Mouse (Mus musculus): ENCODE data around the gene C2cd2. TPM values are rescaled to one million over a fixed set of nuclear protein-coding genes. Genes with fewer than 3 reads are reported as not detected.
A peak's percentile ranks its signal among the peaks of the same experiment; 100 is the strongest.
"Not testable (repeated sequence)": the region's sequence is repeated elsewhere in the genome, so short reads cannot be mapped to it uniquely, and the experiment has no call there.

Gene C2cd2
- polyA plus RNA-seq (2012; rRNA removed), result 10.0 and 10.4 TPM in 2 replicates

GRCm38 (mm10) chr16:97962151-97962948, at the start of gene C2cd2, which contains the start of gene Zbtb21:
Gene C2cd2, minus strand, starts transcription at chr16:97962598.
Gene Zbtb21, minus strand, starts transcription at chr16:97962622.
- H3K27ac ChIP-seq (ENCODE audit: insufficient read depth, low read length), result peak within 1 kb of the TSS; percentile 99
- H3K4me3 ChIP-seq (ENCODE audit: insufficient read depth, low read length), result peak within 1 kb of the TSS; percentile 68
- peak; percentile 88 for TF ChIP-seq POLR2A (IDR thresholded peaks at IDR 0.05; ENCODE audit: extremely low read depth, insufficient read depth, low read length)
- TF ChIP-seq CTCF (IDR thresholded peaks at IDR 0.05; ENCODE audit: extremely low read depth, insufficient read depth, low read length), result no peak
- H3K4me1 ChIP-seq (ENCODE audit: control insufficient read depth, insufficient read depth, low read length), result no peaks in the 10 kb centered on the region

GRCm38 (mm10) chr16:97997383-97997731, 35.0 kb upstream of the C2cd2 start:
- not testable (repeated sequence) for H3K4me1 ChIP-seq (ENCODE audit: control insufficient read depth, insufficient read depth, low read length); H3K27ac ChIP-seq (ENCODE audit: insufficient read depth, low read length)
- peak overlapping the region; percentile 63 for H3K4me3 ChIP-seq (ENCODE audit: insufficient read depth, low read length)

- TF ChIP-seq CTCF (IDR thresholded peaks at IDR 0.05; ENCODE audit: extremely low read depth, insufficient read depth, low read length), result no peak
- peak; percentile 49 for TF ChIP-seq POLR2A (IDR thresholded peaks at IDR 0.05; ENCODE audit: extremely low read depth, insufficient read depth, low read length)
- H3K4me1 ChIP-seq (ENCODE audit: control insufficient read depth, insufficient read depth, low read length), result no peaks in the 10 kb centered on the region; the same call in 1 of the 2 replicates
- peak within 1 kb of the TSS; percentile 63 for H3K4me3 ChIP-seq (ENCODE audit: insufficient read depth, low read length)
- 0 out of 2 replicates have a peak within 1 kb of the TSS, but pooled peaks have one; percentile 1 for H3K27ac ChIP-seq (ENCODE audit: insufficient read depth, low read length)
These were observed 34.4 kb upstream of the C2cd2 start, which contains the start of gene B230307C23Rik for GRCm38 (mm10) chr16:97996616-97997382. Gene B230307C23Rik, plus strand, starts transcription at chr16:97997315.

GRCm38 (mm10) chr16:97995849-97996615, 33.6 kb upstream of the C2cd2 start:
- TF ChIP-seq POLR2A (IDR thresholded peaks at IDR 0.05; ENCODE audit: extremely low read depth, insufficient read depth, low read length) (no peak), CTCF (IDR thresholded peaks at IDR 0.05; ENCODE audit: extremely low read depth, insufficient read depth, low read length) (no peak)
- H3K4me3 ChIP-seq (ENCODE audit: insufficient read depth, low read length), result peak overlapping the region; percentile 63; the same call in 1 of the 2 replicates
- no peaks in the 10 kb centered on the region; the same call in 1 of the 2 replicates for H3K4me1 ChIP-seq (ENCODE audit: control insufficient read depth, insufficient read depth, low read length)
- H3K27ac ChIP-seq (ENCODE audit: insufficient read depth, low read length), result no peak overlapping the region

GRCm38 (mm10) chr16:97992477-97992876, 30.1 kb upstream of the C2cd2 start:
- not testable (repeated sequence) for H3K4me1 ChIP-seq (ENCODE audit: control insufficient read depth, insufficient read depth, low read length); H3K4me3 ChIP-seq (ENCODE audit: insufficient read depth, low read length); H3K27ac ChIP-seq (ENCODE audit: insufficient read depth, low read length)

GRCm38 (mm10) chr16:97991517-97991916, 29.1 kb upstream of the C2cd2 start:
- Histone ChIP-seq H3K4me3 (ENCODE audit: insufficient read depth, low read length) (no peak overlapping the region), H3K27ac (ENCODE audit: insufficient read depth, low read length) (no peak overlapping the region), H3K4me1 (ENCODE audit: control insufficient read depth, insufficient read depth, low read length) (no peaks in the 10 kb centered on the region)
- no peak for TF ChIP-seq POLR2A (IDR thresholded peaks at IDR 0.05; ENCODE audit: extremely low read depth, insufficient read depth, low read length)
- TF ChIP-seq CTCF (IDR thresholded peaks at IDR 0.05; ENCODE audit: extremely low read depth, insufficient read depth, low read length), result no peak

- TF ChIP-seq POLR2A (IDR thresholded peaks at IDR 0.05; ENCODE audit: extremely low read depth, insufficient read depth, low read length) (no peak), CTCF (IDR thresholded peaks at IDR 0.05; ENCODE audit: extremely low read depth, insufficient read depth, low read length) (no peak)
- Histone ChIP-seq H3K27ac (ENCODE audit: insufficient read depth, low read length) (no peak overlapping the region), H3K4me1 (ENCODE audit: control insufficient read depth, insufficient read depth, low read length) (no peaks in the 10 kb centered on the region), H3K4me3 (ENCODE audit: insufficient read depth, low read length) (no peak overlapping the region)
These were observed 22.2 kb upstream of the C2cd2 start for GRCm38 (mm10) chr16:97984589-97984988.

- TF ChIP-seq POLR2A (IDR thresholded peaks at IDR 0.05; ENCODE audit: extremely low read depth, insufficient read depth, low read length), result no peak
- no peak for TF ChIP-seq CTCF (IDR thresholded peaks at IDR 0.05; ENCODE audit: extremely low read depth, insufficient read depth, low read length)
- Histone ChIP-seq H3K4me3 (ENCODE audit: insufficient read depth, low read length) (no peak overlapping the region), H3K27ac (ENCODE audit: insufficient read depth, low read length) (no peak overlapping the region), H3K4me1 (ENCODE audit: control insufficient read depth, insufficient read depth, low read length) (no peaks in the 10 kb centered on the region)
These were observed 19.0 kb upstream of the C2cd2 start for GRCm38 (mm10) chr16:97981362-97981761.

- TF ChIP-seq POLR2A (IDR thresholded peaks at IDR 0.05; ENCODE audit: extremely low read depth, insufficient read depth, low read length) (no peak), CTCF (IDR thresholded peaks at IDR 0.05; ENCODE audit: extremely low read depth, insufficient read depth, low read length) (no peak)
- H3K4me1 ChIP-seq (ENCODE audit: control insufficient read depth, insufficient read depth, low read length), result no peaks in the 10 kb centered on the region
These were observed 15.3 kb upstream of the C2cd2 start for GRCm38 (mm10) chr16:97977722-97978121.

More at GRCm38 (mm10) chr16:97977722-97978121, 15.3 kb upstream of the C2cd2 start:
- Histone ChIP-seq H3K4me3 (ENCODE audit: insufficient read depth, low read length) (no peak overlapping the region), H3K27ac (ENCODE audit: insufficient read depth, low read length) (no peak overlapping the region)
